Mouse (Mus musculus) stomach, postnatal 0 days (tissue): ENCODE measurements around the gene Vmn2r10.

ENCODE experiments used
- CTCF ChIP-seq: IDR thresholded peaks from 2 replicates; pipeline ENCODE4 v1.5.1; 2016; ENCODE audit warnings: antibody characterized with exemption, low read depth, mild to moderate bottlenecking, moderate library complexity
- EP300 ChIP-seq: optimal IDR thresholded peaks from 2 replicates; pipeline ENCODE3; 2016; ENCODE audit warnings: antibody characterized with exemption

- no peak for TF ChIP-seq EP300
- no peak for TF ChIP-seq CTCF
Observed at GRCm38 (mm10) chr5:108988924-108989323, 17.4 kb downstream of the Vmn2r10 start.
